Mouse (Mus musculus) C3H10T1/2 (cell line): Measurements from ENCODE around the gene Rab4a. TPM values are rescaled to one million over a fixed set of nuclear protein-coding genes. Genes with fewer than 3 reads are reported as not detected.

ENCODE experiments used
- polyA plus RNA-seq, 2 experiments: library from polyadenylated mRNA; unstranded; fragments of >200 nt; fragmentation: generic; extraction: Trizol; gene quantifications; one replicate each; pipeline ENCODE4 v1.2.1; 2012; ENCODE audit warnings: missing spikeins in 2 of 2

Gene Rab4a
- 10 to 100 TPM; 16.2 to 23.9 TPM for polyA plus RNA-seq

DNA sequence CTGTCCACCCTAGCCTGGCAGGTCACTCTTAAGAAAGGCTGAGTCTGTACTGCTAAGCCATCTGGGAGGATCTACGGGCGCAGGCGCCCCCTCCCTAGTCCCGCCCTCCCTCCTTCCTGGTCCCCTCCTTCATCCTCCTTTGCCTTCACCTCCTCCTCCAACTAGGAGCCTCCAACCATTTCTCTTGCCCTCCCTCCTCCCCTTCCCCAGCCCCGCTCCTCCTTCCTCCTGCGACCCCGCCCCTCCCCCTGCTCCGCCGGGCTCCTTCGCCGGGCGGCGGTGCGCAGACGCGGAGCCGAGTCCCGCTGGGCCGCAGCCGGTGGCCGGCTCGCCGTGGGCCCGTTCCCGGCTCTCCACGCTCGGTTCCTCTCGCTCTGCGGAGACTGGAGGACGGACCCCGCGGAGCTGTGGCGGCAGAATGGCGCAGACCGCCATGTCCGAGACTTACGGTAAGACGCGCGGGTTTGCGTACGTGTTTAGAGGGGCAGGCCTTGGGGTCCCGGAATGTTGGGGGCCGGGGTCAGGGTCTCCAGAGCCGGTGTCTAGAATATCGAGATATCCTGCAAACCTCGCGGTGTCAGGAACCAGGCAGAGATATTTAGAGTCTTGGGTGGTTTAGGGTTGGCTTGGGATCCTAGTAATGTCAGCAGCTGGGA lies at the start of gene Rab4a:
Gene Rab4a (plus strand): TSS at position 268 of the 656 bp plus-strand sequence.

DNA sequence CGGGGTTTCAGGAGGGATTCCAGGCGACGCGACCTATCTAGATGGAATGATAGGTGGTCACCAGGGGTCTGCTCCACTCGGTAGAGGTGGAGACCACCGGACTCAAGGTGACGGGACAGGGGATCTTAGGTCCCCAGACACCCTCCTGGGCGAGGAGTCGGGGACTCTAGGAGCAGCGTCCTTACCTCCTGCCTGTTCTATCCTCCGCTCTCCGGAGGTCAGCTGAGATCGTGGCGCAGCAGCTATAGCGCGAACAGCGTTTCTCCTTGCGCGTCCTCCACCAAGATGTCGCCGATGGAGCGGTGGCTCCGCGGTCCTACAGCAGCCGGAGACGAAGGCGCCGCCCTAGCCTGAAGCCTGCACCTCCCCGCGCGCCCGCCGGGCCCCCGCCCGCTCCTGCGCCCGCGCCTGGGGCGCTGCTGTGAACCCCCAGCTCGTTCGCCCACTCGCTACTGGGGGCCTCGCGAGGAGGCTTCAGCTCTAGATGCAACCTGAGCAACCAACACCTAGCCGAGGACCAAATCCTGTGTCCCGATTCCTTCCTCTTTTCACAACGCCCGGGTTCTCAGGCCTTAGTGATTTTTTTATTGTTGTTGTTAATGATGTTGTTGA lies 54.0 kb downstream of the Rab4a start, which contains the start of gene Ccsap:
Gene Ccsap (minus strand): TSS at position 562 of the 612 bp plus-strand sequence.

Other genes with a start within 250 kb of the Rab4a start
- gene Rhou, start 152.1 kb upstream of the Rab4a start, polyA plus RNA-seq = 10 to 100 TPM in 1 of 2 experiments, 1 to 10 TPM in 1; 4.1 to 35.4 TPM
- 1 to 10 TPM; 1.2 to 3.3 TPM for gene Ccsap, start 54.2 kb downstream of the Rab4a start, polyA plus RNA-seq
- 1 to 10 TPM in 1 of 2 experiments, under 1 TPM in 1; 0.19 to 1.5 TPM for gene Acta1, start 88.8 kb downstream of the Rab4a start, polyA plus RNA-seq
- gene Nup133, start 143.3 kb downstream of the Rab4a start, polyA plus RNA-seq = 10 to 100 TPM in 1 of 2 experiments, 1 to 10 TPM in 1; 6.3 to 14.0 TPM
- 1 to 10 TPM; 3.8 to 8.2 TPM for gene Abcb10, start 177.1 kb downstream of the Rab4a start, polyA plus RNA-seq
- gene Taf5l, start 215.4 kb downstream of the Rab4a start, polyA plus RNA-seq = 1 to 10 TPM; 5.5 to 8.9 TPM
- gene Urb2, start 215.5 kb downstream of the Rab4a start, polyA plus RNA-seq = 1 to 10 TPM in 1 of 2 experiments, under 1 TPM in 1; 0.76 to 2.9 TPM